Mouse (Mus musculus) heart, embryonic 15.5 days (tissue): ENCODE results near the gene Smc4. TPM values are rescaled to one million over a fixed set of nuclear protein-coding genes. Genes with fewer than 3 reads are reported as not detected.
A peak's percentile ranks its signal among the peaks of the same experiment; 100 is the strongest.

Experiments used
- ATAC-seq: fragments of 200-750 bp; cut with Nextera tagmentation; replicated peaks from 2 replicates; pipeline ENCODE4 v1.8.0; 2017; ENCODE audit warnings: low read depth, moderate TSS enrichment; ENCODE audit not compliant: insufficient number of reproducible peaks, insufficient read depth, low FRiP score
- H3K27ac ChIP-seq: fragments of 300-500 bp; sonication (generic); 2 replicates; pipeline ENCODE4 v1.5.1; 2015; ENCODE audit warnings: mild to moderate bottlenecking, inconsistent platforms
- H3K27me3 ChIP-seq: fragments of 300-500 bp; sonication (generic); 2 replicates; pipeline ENCODE4 v1.6.1; 2015; ENCODE audit warnings: inconsistent platforms
- H3K36me3 ChIP-seq: fragments of 300-500 bp; sonication (generic); 2 replicates; pipeline ENCODE4 v1.6.1; 2015; ENCODE audit warnings: mild to moderate bottlenecking, inconsistent platforms
- H3K4me1 ChIP-seq: fragments of 300-500 bp; sonication (generic); replicated peaks from 2 replicates; pipeline ENCODE4 v1.6.1; 2015; ENCODE audit warnings: inconsistent platforms
- H3K4me2 ChIP-seq: fragments of 300-500 bp; sonication (generic); 2 replicates; pipeline ENCODE4 v1.6.1; 2015; ENCODE audit warnings: inconsistent platforms, mild to moderate bottlenecking, moderate library complexity
- H3K4me3 ChIP-seq: fragments of 300-500 bp; sonication (generic); 2 replicates; pipeline ENCODE4 v1.5.1; 2015; ENCODE audit warnings: mild to moderate bottlenecking, inconsistent platforms
- H3K9ac ChIP-seq: fragments of 300-500 bp; sonication (generic); 2 replicates; pipeline ENCODE4 v1.6.1; 2015; ENCODE audit warnings: mild to moderate bottlenecking, inconsistent platforms
- H3K9me3 ChIP-seq: fragments of 300-500 bp; sonication (generic); replicated peaks from 2 replicates; pipeline ENCODE4 v1.6.1; 2016; ENCODE audit warnings: inconsistent platforms
- whole genome bisulfite sequencing: fragments of 180-500 bp; shearing (Covaris S2); methylation state at CpG from one replicate; pipeline ENCODE4 v1.1.7; 2015; ENCODE audit warnings: mixed read lengths; 5-methylcytosine and 5-hydroxymethylcytosine counted together
- polyA plus RNA-seq: library from polyadenylated mRNA; unstranded; fragments of >200 nt; fragmentation: Nextera tagmentation; extraction: Ambion mirVana; gene quantifications from 2 replicates; pipeline ENCODE4 v1.2.1, GENCODE M21; 2015

Gene Smc4
- polyA plus RNA-seq, 1 experiment from 2014 or later = 160 TPM

DNA sequence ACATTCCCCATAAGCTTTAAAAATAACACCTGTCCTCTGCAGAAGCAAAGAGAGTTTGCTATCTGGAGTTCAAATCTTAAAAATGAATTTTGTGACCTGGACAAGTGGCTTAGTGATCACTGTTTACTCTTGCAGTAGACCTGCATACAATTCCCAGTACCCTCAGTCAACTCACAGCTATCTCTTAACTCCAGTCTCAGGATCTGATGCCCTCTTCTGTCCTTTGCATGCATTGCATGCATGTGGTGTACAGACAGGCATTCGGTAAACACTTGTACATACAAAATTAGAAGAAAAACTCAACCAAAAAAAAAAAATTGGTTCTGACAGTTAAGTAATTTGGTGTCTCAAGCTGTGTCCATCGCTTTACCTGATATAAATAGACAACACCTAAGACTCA is 15.7 kb downstream of the Smc4 start:
- Histone ChIP-seq H3K27me3 (no peaks in the 10 kb centered on the region), H3K9me3 (no peaks in the 10 kb centered on the region), H3K36me3 (peaks cover 66% of the 10 kb centered on the region), H3K27ac (no peak overlapping the region), H3K4me1 (no peaks in the 10 kb centered on the region), H3K4me2 (no peak overlapping the region), H3K4me3 (no peak overlapping the region), H3K9ac (no peak overlapping the region)
- ATAC-seq = no peak
- 93% methylated on average over 2 of the region's 2 CpGs for WGBS

DNA sequence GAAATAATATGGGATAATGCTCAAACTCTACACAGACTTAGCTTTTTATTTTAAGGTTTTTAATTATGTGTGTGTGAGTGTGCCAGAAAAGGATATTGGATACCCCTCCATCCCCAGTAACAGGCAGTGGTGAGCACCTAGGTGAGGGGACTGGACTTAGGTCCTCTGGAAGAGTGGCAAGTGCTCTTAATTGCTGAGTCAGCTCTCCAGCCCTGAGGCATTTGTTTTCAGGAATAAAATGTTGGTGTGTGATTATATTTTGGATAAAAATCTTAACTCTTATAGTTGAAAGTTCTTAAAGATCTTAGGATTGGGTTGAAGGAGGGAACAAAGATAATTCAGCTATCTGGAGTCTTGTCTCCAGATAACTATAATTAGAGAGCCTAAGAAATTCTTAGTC is 16.2 kb downstream of the Smc4 start:
- Histone ChIP-seq H3K4me3 (no peak overlapping the region), H3K9me3 (no peaks in the 10 kb centered on the region), H3K27ac (no peak overlapping the region), H3K9ac (no peak overlapping the region), H3K4me1 (no peaks in the 10 kb centered on the region), H3K36me3 (peaks cover 70% of the 10 kb centered on the region), H3K27me3 (no peaks in the 10 kb centered on the region), H3K4me2 (no peak overlapping the region)
- no peak for ATAC-seq

DNA sequence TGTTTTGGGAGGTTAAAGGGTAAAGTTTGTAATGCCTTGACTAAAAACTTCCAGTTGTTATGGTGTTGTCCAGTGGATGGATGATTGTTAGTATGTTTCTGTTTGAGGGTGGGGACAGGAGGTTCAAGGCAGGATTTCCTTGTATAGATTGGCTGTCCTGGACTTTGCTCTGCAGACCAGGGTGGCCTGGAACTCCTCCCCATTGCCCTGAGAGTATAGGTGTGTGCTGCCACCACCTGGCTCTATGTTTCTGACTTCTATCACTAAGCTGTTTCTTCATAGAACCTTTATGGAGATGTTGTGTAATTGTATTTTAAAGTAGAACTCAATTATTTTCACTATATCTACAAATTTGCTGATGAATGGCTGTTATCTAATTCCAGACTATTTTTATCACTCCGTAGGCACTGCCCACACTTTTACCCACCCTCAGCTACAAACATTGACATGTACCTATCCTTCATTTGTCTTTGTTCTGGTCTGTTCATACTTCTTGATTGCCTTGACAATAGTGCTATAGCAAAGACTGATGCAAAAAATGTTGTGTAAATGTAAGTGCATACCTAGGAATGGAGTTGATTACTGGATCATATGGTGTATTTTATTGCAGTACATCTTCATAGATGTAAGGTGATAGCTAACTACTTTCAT is 21.7 kb downstream of the Smc4 start:
- ATAC-seq = no peak
- Histone ChIP-seq H3K4me1 (no peaks in the 10 kb centered on the region), H3K27ac (no peak overlapping the region), H3K9ac (no peak overlapping the region), H3K36me3 (peaks cover 77% of the 10 kb centered on the region), H3K4me2 (no peak overlapping the region), H3K9me3 (no peaks in the 10 kb centered on the region), H3K27me3 (no peaks in the 10 kb centered on the region), H3K4me3 (no peak overlapping the region)
- 65% methylated on average over 1 of the region's 1 CpGs for WGBS

DNA sequence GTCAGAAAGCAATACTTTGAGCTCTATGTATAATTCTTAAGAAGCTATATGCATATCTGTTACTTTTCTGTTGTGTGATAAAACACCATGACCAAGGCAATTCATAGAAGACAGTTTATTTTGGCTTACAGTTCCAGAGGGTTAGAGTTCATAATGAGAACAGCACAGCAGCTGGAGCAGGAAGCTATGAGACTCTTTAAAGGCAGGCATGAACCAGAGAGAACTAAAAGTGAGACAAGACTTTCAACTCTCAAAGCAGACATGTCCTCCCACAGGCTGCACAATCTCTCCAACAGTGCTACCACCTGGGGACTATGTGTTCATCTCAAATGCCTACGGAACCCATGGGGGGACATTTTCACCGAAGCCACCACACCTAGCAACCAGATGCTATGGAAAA is 35.6 kb downstream of the Smc4 start:
- Histone ChIP-seq H3K27ac (no peak overlapping the region), H3K4me3 (no peak overlapping the region), H3K4me2 (0 out of 2 replicates have a peak overlapping the region, but pooled peaks have one; percentile 47), H3K27me3 (no peaks in the 10 kb centered on the region), H3K36me3 (peaks cover 24% of the 10 kb centered on the region), H3K9me3 (no peaks in the 10 kb centered on the region), H3K9ac (no peak overlapping the region), H3K4me1 (peaks cover 13% of the 10 kb centered on the region)
- 80% methylated on average over 2 of the region's 2 CpGs for WGBS
- no peak for ATAC-seq

DNA sequence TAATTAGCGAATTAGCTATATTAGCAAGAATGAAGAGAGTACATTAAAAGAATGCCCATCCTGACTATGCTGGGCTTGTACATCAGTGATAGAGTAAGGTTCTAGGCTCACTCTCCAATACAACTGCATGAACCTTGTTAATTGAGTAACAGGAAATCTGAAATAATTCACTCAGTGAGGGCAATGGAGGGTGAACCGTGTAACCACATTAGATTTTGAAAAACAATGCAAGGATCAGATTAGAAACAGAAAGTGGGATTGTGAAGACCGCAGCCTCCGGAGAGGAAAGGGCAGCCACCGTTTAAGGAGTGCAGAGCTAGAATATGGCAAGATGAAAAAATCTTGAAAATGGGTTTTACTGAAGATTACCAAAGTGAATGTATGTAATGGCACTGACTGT is 36.8 kb downstream of the Smc4 start:
- Histone ChIP-seq H3K27ac (no peak overlapping the region), H3K9ac (no peak overlapping the region), H3K4me3 (peak overlapping the region; percentile 20), H3K36me3 (peaks cover 16% of the 10 kb centered on the region), H3K9me3 (no peaks in the 10 kb centered on the region), H3K27me3 (no peaks in the 10 kb centered on the region), H3K4me2 (peak overlapping the region; percentile 47), H3K4me1 (peaks cover 21% of the 10 kb centered on the region)
- no peak for ATAC-seq
- 62% methylated on average over 5 of the region's 5 CpGs for WGBS

DNA sequence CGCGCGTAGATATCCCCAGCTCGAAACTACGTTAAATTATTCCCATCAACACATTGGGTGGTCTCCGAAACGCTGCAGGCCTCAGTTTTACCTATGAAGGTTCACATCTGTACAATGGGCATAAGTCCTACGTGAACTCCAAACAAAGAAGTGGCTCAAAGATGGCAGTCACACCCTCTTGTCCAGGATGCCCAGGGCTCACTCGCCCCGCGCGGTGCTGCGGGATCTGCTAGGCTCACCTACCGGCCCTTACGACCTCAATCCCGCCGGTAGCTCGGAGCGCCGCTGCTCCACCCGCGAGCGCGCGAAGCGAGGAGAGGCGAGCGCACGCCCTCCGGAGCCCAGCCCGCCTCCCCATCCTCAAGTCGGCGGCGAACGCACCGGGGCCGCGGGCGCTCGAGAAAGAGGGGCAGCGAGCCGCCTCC is 39.6 kb downstream of the Smc4 start:
- WGBS = under 1% methylated on average over 41 of the region's 42 CpGs
- peak; percentile 41 for ATAC-seq
- Histone ChIP-seq H3K27me3 (no peaks in the 10 kb centered on the region), H3K4me3 (peak overlapping the region; percentile 93), H3K4me2 (peak overlapping the region; percentile 73), H3K36me3 (peaks cover 10% of the 10 kb centered on the region), H3K9me3 (no peaks in the 10 kb centered on the region), H3K27ac (peak overlapping the region; percentile 96), H3K9ac (peak overlapping the region; percentile 89), H3K4me1 (peaks cover 25% of the 10 kb centered on the region)

DNA sequence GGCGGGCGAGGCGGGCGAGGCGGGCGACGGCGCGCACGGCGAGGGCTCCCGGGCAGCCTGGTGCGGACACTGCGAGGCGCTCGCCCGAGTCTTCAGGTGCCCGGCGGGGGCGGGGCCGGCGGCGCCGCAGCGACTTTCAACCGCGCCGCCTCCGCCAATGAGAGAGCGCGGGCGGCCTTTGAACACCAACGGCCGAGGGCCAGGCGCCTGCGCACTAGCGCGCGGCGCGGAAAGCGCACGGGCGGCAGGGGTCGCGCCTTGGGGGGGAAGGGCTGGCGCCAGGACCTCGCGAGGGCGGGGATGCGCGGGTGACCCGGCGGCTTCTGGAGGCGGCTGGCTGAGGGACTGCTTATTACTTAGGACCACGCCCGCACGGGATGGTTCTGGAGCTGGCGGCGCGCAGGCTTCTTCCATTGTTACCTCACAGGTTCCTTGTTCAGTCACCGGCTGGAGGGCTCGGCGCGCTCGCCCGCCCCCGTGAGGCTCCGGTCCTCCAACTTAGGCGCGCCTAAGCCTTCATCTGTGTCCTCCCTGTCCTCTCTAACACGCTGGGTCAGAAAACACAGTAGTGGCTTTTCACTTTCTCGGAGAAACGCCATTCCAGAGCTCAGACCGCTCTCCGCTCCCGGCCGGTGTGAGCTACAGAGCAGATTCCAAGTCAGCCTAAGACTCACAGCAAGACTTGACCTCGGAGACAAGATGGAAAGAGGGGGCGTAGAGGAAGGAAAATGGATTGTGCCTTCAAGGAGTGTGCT is 40.3 kb downstream of the Smc4 start, which contains the start of gene Trim59:
Gene Trim59 (minus strand): TSS at position 111 of the 755 bp plus-strand sequence.
- peak within 1 kb of the TSS; percentile 89 for H3K9ac ChIP-seq
- no peaks in the 10 kb centered on the region for H3K27me3 ChIP-seq
- H3K4me3 ChIP-seq = peak within 1 kb of the TSS; percentile 93
- ATAC-seq = peak; percentile 94
- H3K36me3 ChIP-seq = peaks cover 6% of the 10 kb centered on the region
- peak within 1 kb of the TSS; percentile 96 for H3K27ac ChIP-seq
- H3K4me2 ChIP-seq = peak within 1 kb of the TSS; percentile 73
- WGBS = under 1% methylated on average over 76 of the region's 80 CpGs
- H3K4me1 ChIP-seq = peaks cover 25% of the 10 kb centered on the region
- no peaks in the 10 kb centered on the region for H3K9me3 ChIP-seq

DNA sequence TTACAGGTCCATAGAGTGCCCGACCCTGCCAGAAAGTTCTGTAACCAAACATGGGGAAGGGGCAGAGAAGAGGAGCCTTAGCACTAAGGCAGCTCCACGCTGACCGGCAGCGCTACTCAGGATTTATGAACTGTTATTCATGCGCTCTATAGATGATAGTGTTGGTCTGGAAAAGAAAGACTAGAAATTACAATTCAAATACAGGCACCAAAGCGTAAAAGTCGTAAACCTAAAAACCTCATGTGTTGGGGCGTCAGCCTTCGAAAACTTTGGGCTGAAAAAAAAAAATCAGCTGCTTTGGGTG is 40.8 kb downstream of the Smc4 start:
- Histone ChIP-seq H3K27ac (peak overlapping the region; percentile 96), H3K4me1 (peaks cover 25% of the 10 kb centered on the region), H3K36me3 (peaks cover 3% of the 10 kb centered on the region), H3K9ac (peak overlapping the region; percentile 71), H3K9me3 (no peaks in the 10 kb centered on the region), H3K27me3 (no peaks in the 10 kb centered on the region), H3K4me2 (peak overlapping the region; percentile 73), H3K4me3 (peak overlapping the region; percentile 93)
- 7% methylated on average over 9 of the region's 9 CpGs for WGBS
- ATAC-seq = no peak

DNA sequence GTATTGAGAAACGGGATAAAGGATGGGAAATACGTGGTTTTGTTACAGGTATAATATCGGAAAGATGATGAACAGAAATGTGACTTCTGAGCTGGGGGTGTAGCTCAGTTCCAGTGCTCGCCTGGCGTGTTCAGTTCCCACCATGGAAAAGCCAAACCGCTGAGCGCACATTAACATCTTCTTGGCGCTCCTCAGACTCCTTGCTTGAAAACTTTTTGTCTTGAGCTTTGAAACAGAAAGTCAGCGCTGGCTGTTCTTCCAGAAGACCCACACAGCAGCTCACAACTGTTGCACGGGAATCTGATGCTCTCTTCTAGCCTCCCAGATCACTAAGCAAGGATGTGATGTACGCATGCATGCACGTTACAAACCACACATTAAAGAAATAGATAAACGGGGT is 41.2 kb downstream of the Smc4 start:
- Histone ChIP-seq H3K27ac (peak overlapping the region; percentile 96; the same call in 1 of the 2 replicates), H3K9me3 (no peaks in the 10 kb centered on the region), H3K9ac (0 out of 2 replicates have a peak overlapping the region, but pooled peaks have one; percentile 71), H3K4me1 (peaks cover 23% of the 10 kb centered on the region), H3K27me3 (no peaks in the 10 kb centered on the region), H3K4me2 (peak overlapping the region; percentile 73), H3K36me3 (no peaks in the 10 kb centered on the region), H3K4me3 (peak overlapping the region; percentile 93)
- 29% methylated on average over 13 of the region's 13 CpGs for WGBS
- no peak for ATAC-seq

DNA sequence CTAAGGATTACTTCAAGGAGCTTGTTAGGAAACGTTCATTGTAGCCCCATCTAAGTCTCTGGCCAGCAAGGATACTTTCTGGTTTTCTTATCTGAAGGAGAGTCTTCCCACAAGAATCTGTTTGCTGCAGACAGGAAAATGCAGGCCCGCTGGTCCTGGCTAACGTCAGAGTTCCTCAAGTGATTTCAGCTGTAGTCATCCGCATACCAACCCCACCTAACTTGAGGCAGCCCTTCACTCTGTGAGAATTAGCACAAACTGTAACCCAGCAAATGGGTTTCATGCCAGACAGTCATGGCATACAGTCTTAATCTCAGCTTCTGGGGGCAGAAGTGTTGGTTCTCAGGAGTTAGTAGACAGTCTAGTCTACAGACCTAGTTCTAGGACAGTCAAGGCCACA is 42.0 kb downstream of the Smc4 start:
- no peak for ATAC-seq
- Histone ChIP-seq H3K27ac (no peak overlapping the region), H3K9me3 (no peaks in the 10 kb centered on the region), H3K4me2 (no peak overlapping the region), H3K27me3 (no peaks in the 10 kb centered on the region), H3K36me3 (no peaks in the 10 kb centered on the region), H3K4me3 (no peak overlapping the region), H3K4me1 (peaks cover 19% of the 10 kb centered on the region), H3K9ac (no peak overlapping the region)
- 41% methylated on average over 4 of the region's 4 CpGs for WGBS

DNA sequence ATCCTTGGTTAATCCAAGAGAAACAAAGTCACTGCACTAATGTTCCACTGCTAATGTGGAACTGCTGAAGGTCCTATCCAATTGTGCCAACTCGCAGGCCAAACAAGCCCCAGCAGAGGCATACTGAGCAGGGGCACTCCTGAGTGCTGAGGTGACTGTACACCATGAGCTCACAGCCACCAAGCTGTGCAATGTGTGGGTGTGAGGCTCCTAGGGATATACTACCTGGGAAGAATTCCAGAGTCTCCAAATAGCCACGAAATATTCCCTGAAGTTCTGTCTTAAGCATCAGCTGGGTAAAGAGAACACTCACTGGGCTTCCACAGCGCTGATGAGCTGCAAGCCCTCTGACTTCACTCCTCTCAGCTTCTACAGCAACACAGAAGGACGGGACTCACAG is 43.1 kb downstream of the Smc4 start:
- Histone ChIP-seq H3K4me3 (no peak overlapping the region), H3K9me3 (no peaks in the 10 kb centered on the region), H3K4me1 (peaks cover 16% of the 10 kb centered on the region), H3K36me3 (no peaks in the 10 kb centered on the region), H3K9ac (no peak overlapping the region), H3K27ac (no peak overlapping the region), H3K27me3 (no peaks in the 10 kb centered on the region), H3K4me2 (no peak overlapping the region)
- 67% methylated on average over 4 of the region's 4 CpGs for WGBS
- ATAC-seq = no peak

DNA sequence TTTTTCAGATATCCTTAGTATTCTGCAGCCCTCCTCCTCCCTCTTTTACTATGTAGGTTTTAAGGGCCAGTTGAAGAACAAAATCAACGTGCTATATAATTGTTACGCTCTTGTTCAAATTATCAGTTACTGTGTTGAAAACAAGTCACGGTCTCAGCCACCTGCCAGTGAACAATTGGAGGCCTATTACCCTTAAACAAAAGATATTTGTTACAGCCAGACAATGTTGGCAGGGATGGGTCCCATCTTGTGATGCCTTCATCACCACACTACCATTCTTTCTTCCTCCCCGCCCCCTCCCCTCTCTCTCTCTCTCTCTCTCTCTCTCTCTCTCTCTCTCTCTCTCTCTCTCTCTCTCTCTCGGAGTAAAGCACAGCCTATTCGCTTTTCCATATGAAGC is 44.5 kb downstream of the Smc4 start:
- Histone ChIP-seq H3K9ac (no peak overlapping the region), H3K4me2 (no peak overlapping the region), H3K27me3 (no peaks in the 10 kb centered on the region), H3K27ac (no peak overlapping the region), H3K4me3 (no peak overlapping the region), H3K36me3 (no peaks in the 10 kb centered on the region), H3K4me1 (peaks cover 12% of the 10 kb centered on the region), H3K9me3 (no peaks in the 10 kb centered on the region)
- no peak for ATAC-seq
- WGBS = 75% methylated on average over 6 of the region's 6 CpGs
